Mouse (Mus musculus) heart, embryonic 13.5 days (tissue): ENCODE data around the gene Ildr1. TPM values are rescaled to one million over a fixed set of nuclear protein-coding genes. Genes with fewer than 3 reads are reported as not detected.

ENCODE experiments used
- ATAC-seq: fragments of 200-750 bp; cut with Nextera tagmentation; 2 replicates; pipeline ENCODE4 v1.8.0; 2017; ENCODE audit warnings: moderate TSS enrichment; ENCODE audit not compliant: insufficient number of reproducible peaks, low FRiP score, low TSS enrichment; ENCODE audit errors: extremely low read depth
- H3K27ac ChIP-seq: fragments of 300-500 bp; sonication (generic); replicated peaks from 2 replicates; pipeline ENCODE4 v1.5.1; 2015; ENCODE audit warnings: moderate library complexity, mild to moderate bottlenecking, inconsistent platforms
- H3K27me3 ChIP-seq: fragments of 300-500 bp; sonication (generic); replicated peaks from 2 replicates; pipeline ENCODE4 v1.6.1; 2015; ENCODE audit warnings: mild to moderate bottlenecking, inconsistent platforms
- H3K36me3 ChIP-seq: fragments of 300-500 bp; sonication (generic); 2 replicates; pipeline ENCODE4 v1.6.1; 2015; ENCODE audit warnings: mild to moderate bottlenecking, inconsistent platforms
- H3K4me1 ChIP-seq: fragments of 300-500 bp; sonication (generic); 2 replicates; pipeline ENCODE4 v1.6.1; 2015; ENCODE audit warnings: inconsistent platforms
- H3K4me2 ChIP-seq: fragments of 300-500 bp; sonication (generic); 2 replicates; pipeline ENCODE4 v1.6.1; 2015; ENCODE audit warnings: inconsistent platforms, mild to moderate bottlenecking, moderate library complexity
- H3K4me3 ChIP-seq: fragments of 300-500 bp; sonication (generic); 2 replicates; pipeline ENCODE4 v1.5.1; 2015; ENCODE audit warnings: moderate library complexity, mild to moderate bottlenecking, inconsistent platforms
- H3K9ac ChIP-seq: fragments of 300-500 bp; sonication (generic); 2 replicates; pipeline ENCODE4 v1.6.1; 2015; ENCODE audit warnings: inconsistent platforms, mild to moderate bottlenecking, moderate library complexity
- H3K9me3 ChIP-seq: fragments of 300-500 bp; sonication (generic); 2 replicates; pipeline ENCODE4 v1.6.1; 2016; ENCODE audit warnings: inconsistent platforms
- WGBS: fragments of 180-500 bp; shearing (Covaris S2); methylation state at CpG from one replicate; pipeline ENCODE4 v1.1.7; 2015; ENCODE audit warnings: mixed read lengths; 5-methylcytosine and 5-hydroxymethylcytosine counted together
- polyA plus RNA-seq: library from polyadenylated mRNA; unstranded; fragments of >200 nt; fragmentation: Nextera tagmentation; extraction: Ambion mirVana; gene quantifications from 2 replicates; pipeline ENCODE4 v1.2.1, GENCODE M21; 2015

Gene Ildr1
- polyA plus RNA-seq, 1 experiment from 2014 or later, result 0.17 TPM

DNA sequence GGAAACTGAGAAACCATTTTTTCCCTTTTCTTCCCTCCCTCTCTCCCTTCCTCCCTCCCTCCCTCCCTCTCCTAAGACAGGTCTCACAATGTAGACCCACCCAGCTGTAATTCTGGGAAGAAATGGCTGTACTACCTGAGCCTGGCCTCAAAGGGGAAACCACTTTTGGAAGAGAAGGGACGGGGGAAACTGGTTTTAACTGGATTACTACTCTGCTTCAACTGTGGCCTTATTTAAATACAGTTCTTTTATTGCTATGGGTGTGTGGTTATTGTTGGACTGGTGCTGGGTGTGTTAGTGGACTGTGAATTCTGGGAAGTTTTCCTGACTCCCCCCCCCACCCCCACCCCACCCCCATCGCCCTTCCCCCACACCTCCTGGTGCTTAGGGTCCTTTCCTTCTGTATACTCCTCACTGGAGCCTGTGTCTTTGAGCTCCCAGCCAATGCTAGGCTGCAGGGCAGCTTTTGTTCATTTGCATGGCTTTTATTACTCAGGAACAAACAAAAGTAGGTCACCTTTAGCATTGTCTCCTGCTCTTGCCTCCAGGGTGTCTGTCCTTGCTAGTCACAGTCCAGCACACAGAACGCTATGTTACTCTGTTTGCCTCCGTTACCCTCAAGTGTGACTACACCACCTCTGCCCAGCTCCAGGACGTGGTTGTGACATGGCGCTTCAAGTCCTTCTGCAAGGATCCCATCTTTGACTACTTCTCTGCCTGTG, 14.1 kb downstream of the Ildr1 start:
- Histone ChIP-seq H3K36me3 (no peaks in the 10 kb centered on the region), H3K9ac (no peak overlapping the region), H3K27ac (no peak overlapping the region), H3K4me2 (no peak overlapping the region), H3K9me3 (no peaks in the 10 kb centered on the region), H3K27me3 (no peaks in the 10 kb centered on the region), H3K4me3 (no peak overlapping the region), H3K4me1 (no peaks in the 10 kb centered on the region)
- no peak for ATAC-seq
- WGBS, result 66% methylated on average over 6 of the region's 6 CpGs

DNA sequence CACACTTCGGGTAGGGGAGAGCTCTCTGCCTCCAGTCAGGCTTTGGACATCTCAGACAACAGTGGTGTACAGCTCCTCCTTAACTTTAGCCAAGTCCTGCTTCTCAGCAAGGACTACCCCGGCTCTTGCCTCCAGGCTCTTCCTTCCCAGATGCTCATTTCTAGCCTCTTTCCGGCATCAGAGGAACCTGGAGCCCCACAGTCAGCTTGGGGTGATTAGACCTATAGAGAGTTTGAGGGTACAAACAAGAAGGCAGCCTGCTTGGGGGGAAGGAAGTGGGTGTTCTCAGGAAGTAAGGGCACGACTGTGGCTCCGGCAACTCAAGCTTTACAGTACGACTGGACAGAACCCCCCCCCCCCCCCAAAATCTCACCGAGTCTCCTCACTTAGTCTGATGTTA, 15.0 kb downstream of the Ildr1 start:
- ATAC-seq, result no peak
- Histone ChIP-seq H3K9me3 (no peaks in the 10 kb centered on the region), H3K4me2 (no peak overlapping the region), H3K9ac (no peak overlapping the region), H3K36me3 (no peaks in the 10 kb centered on the region), H3K4me1 (no peaks in the 10 kb centered on the region), H3K4me3 (no peak overlapping the region), H3K27me3 (no peaks in the 10 kb centered on the region), H3K27ac (no peak overlapping the region)
- 68% methylated on average over 7 of the region's 7 CpGs for WGBS

DNA sequence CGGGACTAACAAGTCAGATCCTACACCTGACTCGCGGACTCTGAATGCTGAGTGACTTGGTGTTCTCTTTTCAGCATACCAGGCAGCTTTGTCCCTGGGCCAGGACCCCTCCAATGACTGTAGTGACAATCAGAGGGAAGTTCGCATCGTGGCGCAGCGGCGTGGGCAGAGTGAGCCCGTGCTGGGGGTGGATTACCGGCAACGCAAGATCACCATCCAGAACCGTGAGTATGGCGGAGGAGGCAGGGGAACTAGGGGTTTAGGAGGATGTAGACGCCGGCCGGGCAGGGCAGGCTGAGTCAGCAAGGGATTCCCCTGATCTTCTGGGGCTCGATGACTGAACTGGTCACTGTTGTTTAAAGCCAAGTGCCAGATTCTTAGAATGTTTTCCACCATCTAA, 15.6 kb downstream of the Ildr1 start:
- Histone ChIP-seq H3K36me3 (no peaks in the 10 kb centered on the region), H3K9me3 (no peaks in the 10 kb centered on the region), H3K4me2 (no peak overlapping the region), H3K4me1 (no peaks in the 10 kb centered on the region), H3K27me3 (no peaks in the 10 kb centered on the region), H3K4me3 (no peak overlapping the region), H3K9ac (no peak overlapping the region), H3K27ac (no peak overlapping the region)
- no peak for ATAC-seq
- 83% methylated on average over 17 of the region's 17 CpGs for WGBS

DNA sequence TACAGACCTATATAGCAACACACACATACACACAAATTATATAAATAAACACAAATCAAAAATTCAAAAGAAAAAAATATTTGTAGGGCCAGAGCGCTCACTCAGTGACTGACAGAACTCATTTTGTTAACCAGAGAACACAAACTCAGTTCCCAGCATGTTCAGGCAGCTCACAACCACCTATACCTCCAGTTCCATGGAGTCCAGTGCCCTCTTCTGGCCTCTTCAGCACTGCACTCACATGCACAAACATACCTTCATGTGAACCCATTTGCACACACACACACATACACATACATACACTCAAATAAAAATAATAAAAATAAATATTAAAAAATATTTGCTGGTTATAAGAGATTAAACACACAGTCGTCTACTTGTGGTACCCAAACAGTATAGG, 17.0 kb downstream of the Ildr1 start:
- Histone ChIP-seq H3K9ac (no peak overlapping the region), H3K4me1 (no peaks in the 10 kb centered on the region), H3K4me2 (no peak overlapping the region), H3K27ac (no peak overlapping the region), H3K4me3 (no peak overlapping the region), H3K9me3 (no peaks in the 10 kb centered on the region), H3K36me3 (no peaks in the 10 kb centered on the region), H3K27me3 (no peaks in the 10 kb centered on the region)
- no peak for ATAC-seq
- WGBS, result 80% methylated on average over 2 of the region's 2 CpGs

DNA sequence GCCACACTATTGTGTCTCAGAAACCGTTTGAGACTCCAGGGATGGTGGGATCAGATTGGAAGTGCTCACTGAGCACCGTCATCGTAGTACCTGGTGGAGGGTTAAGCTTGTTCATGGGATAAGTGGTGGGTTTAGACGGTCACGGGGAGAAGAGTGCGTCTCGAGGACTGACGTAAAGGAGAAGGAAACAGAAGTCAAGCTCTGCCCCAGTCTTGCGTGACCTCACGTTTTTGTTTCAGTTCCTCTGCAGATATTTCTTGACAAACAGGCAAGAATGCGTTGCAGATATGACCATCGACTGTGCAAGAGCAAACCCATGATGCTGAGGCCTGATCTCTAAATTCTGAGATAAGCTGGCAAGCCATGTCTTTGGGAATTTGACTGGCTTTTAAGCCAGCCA, 18.0 kb downstream of the Ildr1 start:
- H3K36me3 ChIP-seq, result no peaks in the 10 kb centered on the region
- no peak for ATAC-seq
- no peak overlapping the region for H3K9ac ChIP-seq
- H3K9me3 ChIP-seq, result no peaks in the 10 kb centered on the region
- H3K27me3 ChIP-seq, result no peaks in the 10 kb centered on the region
- WGBS, result 78% methylated on average over 12 of the region's 12 CpGs
- no peak overlapping the region for H3K27ac ChIP-seq
- H3K4me1 ChIP-seq, result no peaks in the 10 kb centered on the region
- H3K4me3 ChIP-seq, result no peak overlapping the region
- H3K4me2 ChIP-seq, result no peak overlapping the region

DNA sequence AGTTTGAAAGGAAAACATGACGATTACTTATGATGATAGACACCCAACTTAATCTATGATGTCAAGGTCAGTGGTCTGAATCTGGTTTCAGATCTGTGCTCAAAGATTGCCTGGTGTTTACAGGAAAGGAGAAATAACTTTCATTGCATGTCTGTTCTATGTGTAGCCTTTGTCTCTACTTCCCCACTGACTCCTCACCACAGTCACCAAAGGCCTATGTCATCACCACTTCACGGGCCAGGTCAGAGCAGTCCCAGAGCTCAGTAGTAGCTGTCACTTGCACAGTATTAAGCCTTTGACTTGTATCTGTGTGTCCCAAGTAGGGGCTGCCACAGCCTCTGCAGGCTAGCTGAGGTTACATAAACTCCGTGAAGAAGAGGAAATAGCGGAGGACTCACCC, 23.7 kb downstream of the Ildr1 start:
- H3K9me3 ChIP-seq, result no peaks in the 10 kb centered on the region
- H3K27me3 ChIP-seq, result peaks cover 18% of the 10 kb centered on the region
- 71% methylated on average over 4 of the region's 4 CpGs for WGBS
- H3K27ac ChIP-seq, result no peak overlapping the region
- H3K4me3 ChIP-seq, result no peak overlapping the region
- H3K9ac ChIP-seq, result no peak overlapping the region
- H3K36me3 ChIP-seq, result no peaks in the 10 kb centered on the region
- ATAC-seq, result no peak
- no peaks in the 10 kb centered on the region for H3K4me1 ChIP-seq
- no peak overlapping the region for H3K4me2 ChIP-seq

DNA sequence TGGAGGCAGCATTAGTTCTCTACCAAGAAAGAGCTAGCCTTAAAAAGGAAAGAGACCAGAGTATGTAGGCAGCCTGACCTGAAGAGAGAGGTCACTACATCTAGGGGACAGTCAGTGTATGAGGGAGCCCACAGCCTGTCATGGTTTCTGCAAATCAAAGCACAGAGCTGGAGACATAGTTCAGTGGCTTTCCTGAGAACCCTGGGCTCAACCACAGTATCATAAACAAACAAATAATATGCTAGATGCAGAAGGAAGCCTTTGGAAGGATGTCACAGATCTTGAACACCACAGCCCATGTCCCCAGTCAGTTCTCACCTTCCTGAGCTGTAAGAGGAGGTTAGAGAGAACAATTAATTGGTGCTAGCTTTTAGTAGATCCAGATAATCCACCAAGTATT, 24.9 kb downstream of the Ildr1 start:
- Histone ChIP-seq H3K4me3 (no peak overlapping the region), H3K27ac (no peak overlapping the region), H3K9ac (no peak overlapping the region), H3K27me3 (peaks cover 22% of the 10 kb centered on the region), H3K4me2 (no peak overlapping the region), H3K36me3 (no peaks in the 10 kb centered on the region), H3K4me1 (no peaks in the 10 kb centered on the region), H3K9me3 (no peaks in the 10 kb centered on the region)
- ATAC-seq, result no peak

DNA sequence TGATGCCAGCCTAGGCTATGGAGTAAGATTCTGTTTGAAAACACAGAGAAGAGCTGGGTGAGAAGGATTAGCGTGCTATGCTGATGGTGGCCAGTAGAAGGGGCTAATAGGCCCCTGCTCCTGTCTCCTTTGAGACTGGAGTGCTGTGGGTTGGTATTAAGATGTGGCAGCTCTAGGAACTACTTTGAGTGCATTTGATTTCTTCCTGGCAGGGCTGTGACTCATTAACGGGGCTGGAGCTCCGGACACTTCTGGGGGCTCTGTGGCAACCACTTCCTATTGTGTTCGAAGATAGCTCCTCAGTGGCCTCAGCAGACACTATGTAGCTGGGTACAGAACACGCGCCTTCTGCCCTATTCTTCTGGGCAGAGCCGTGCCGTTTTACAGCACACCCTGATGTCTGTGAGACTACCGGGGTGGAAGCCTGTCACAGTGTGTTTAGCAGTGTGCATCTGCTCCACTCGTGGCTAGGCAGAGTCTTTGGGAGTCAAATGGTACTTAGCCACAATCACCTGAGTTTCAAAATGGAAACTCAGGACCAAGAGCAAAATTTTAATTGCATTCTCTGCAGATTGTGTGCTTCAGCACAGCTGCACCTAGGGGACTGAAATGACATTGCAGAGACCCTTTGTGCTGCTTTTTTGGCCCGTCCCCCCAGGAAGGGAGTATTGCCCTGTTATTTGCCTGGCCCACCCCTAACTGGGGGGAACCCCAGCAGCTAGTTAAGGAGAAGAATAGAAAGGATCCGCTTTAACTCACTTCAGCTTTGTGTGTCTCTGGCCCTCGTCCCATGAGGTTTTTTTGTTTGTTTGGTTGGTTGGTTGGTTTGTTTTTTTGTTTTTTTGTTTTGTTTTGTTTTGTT, 26.6 kb downstream of the Ildr1 start:
- ATAC-seq, result no peak
- WGBS, result 64% methylated on average over 13 of the region's 13 CpGs

DNA sequence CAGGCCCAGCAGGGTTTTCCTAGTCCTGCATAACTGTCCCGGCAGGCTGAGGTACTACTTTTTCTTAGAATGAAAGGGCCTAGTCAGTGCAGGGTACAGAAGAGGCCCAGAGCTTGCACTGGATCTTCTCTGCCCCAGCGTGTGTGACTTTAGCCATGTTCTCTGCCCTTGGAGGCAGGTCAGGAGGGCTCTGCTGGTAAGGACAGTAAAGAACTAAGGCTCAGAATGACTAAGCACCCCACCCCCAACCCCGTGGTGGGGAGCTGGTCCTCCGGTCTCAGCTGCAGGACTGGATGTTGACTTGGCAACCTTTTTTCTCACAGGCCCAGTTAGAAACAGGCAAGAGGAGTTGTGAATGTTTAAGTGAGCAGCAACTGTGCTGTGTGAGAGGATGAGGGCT, 29.0 kb downstream of the Ildr1 start:
- Histone ChIP-seq H3K27ac (no peak overlapping the region), H3K9ac (0 out of 2 replicates have a peak overlapping the region, but pooled peaks have one; percentile 28), H3K4me3 (no peak overlapping the region), H3K27me3 (peaks cover 22% of the 10 kb centered on the region), H3K36me3 (no peaks in the 10 kb centered on the region), H3K4me2 (peak overlapping the region; percentile 56), H3K9me3 (no peaks in the 10 kb centered on the region), H3K4me1 (no peaks in the 10 kb centered on the region)
- 20% methylated on average over 4 of the region's 4 CpGs for WGBS
- ATAC-seq, result no peak

More for the DNA sequence above, 26.6 kb downstream of the Ildr1 start:
- no peak overlapping the region for H3K4me2 ChIP-seq
- no peak overlapping the region for H3K4me3 ChIP-seq
- H3K36me3 ChIP-seq, result no peaks in the 10 kb centered on the region
- H3K9me3 ChIP-seq, result no peaks in the 10 kb centered on the region
- no peak overlapping the region for H3K27ac ChIP-seq
- H3K27me3 ChIP-seq, result peaks cover 22% of the 10 kb centered on the region
- H3K9ac ChIP-seq, result no peak overlapping the region
- H3K4me1 ChIP-seq, result no peaks in the 10 kb centered on the region

DNA sequence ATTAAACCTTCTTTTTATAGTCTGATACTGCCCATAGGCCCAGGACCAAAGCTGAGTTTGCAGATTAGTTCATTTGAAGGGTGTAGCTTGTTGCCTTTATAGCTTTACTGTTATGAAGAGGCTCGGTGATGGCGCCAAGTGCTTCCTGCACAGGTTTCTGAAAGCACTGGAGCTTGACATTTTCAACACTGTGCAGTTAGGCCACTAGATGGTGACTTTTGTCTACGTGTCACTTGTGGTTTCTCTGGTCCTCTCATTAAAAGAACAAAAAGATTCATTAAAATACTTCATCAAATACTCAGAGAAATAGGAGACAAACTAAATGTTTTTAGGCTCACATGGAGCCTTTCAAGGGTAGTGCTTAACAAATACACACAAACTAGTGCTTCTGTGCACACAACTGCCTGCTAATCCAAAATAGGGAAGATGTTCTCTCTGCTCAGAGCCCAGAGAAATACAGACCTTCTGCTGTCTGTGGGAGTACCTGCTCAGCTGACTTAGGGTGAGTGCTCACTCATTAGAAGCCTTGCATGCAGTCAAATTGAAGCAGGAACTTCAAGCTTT, 30.2 kb downstream of the Ildr1 start:
- H3K4me1 ChIP-seq, result no peaks in the 10 kb centered on the region
- WGBS, result 57% methylated on average over 3 of the region's 3 CpGs
- no peaks in the 10 kb centered on the region for H3K36me3 ChIP-seq
- no peak for ATAC-seq
- peaks cover 22% of the 10 kb centered on the region for H3K27me3 ChIP-seq
- H3K4me3 ChIP-seq, result no peak overlapping the region
- H3K9me3 ChIP-seq, result no peaks in the 10 kb centered on the region
- H3K4me2 ChIP-seq, result no peak overlapping the region
- no peak overlapping the region for H3K27ac ChIP-seq
- H3K9ac ChIP-seq, result no peak overlapping the region

DNA sequence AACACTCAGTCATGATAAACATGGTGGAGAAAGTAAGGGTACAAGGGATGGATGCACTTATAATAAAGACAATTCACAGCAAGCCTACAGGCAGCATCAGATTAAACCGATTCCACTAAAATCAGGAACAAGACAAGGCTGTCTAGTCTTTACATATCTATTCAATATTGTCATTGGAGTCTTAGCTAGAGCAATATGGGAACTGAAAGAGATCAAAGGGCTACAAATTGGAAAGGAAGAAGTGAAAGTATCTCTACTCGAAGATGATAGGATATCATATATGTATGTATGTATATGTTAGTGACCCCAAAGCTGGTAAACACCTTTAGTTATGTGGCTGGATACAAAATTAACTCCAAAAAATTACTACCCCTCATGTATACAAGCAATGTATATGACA, 35.2 kb downstream of the Ildr1 start:
- Histone ChIP-seq H3K9ac (no peak overlapping the region), H3K4me2 (no peak overlapping the region), H3K4me3 (no peak overlapping the region), H3K27ac (no peak overlapping the region), H3K9me3 (no peaks in the 10 kb centered on the region), H3K27me3 (no peaks in the 10 kb centered on the region), H3K36me3 (no peaks in the 10 kb centered on the region), H3K4me1 (no peaks in the 10 kb centered on the region)
- WGBS, result 74% methylated on average over 2 of the region's 2 CpGs
- no peak for ATAC-seq
